Mouse (Mus musculus): Measurements from ENCODE around the gene Wnk1. TPM values are rescaled to one million over a fixed set of nuclear protein-coding genes. Genes with fewer than 3 reads are reported as not detected.

The Wnk1 gene
- total RNA-seq, 2 experiments from 2014 or later, result 266 to 271 TPM

DNA sequence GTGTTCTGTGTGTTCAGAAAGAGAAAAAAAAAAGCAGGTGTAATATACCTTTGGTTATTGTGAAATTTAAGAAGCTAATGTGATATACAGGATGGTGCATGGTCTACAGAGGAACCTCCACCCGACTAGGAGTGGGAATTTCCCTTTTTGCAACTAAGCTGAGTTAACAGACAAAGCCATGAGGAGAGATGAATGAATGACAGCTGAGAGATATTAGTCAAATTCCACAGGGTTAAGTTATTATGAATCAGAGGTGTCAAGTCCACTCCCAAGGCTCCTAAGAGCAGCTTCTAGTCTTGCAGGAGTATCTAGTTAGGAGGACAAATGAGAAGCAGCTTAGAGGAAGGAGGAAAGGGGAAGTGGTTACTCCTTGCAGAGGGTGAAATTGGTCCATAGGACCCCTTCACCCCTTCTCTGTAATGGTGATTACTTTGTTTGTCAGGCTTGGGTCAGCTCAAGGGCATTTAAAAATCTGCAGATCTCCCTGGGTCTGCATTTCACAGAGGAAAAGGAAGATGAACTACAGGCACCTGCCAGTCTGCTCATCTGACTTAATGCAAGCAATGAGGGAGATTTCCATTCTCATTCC is 4.3 kb upstream of the Wnk1 start:
- no peak for DNase-seq (ENCODE audit: low spot score in 2 of 2)

DNA sequence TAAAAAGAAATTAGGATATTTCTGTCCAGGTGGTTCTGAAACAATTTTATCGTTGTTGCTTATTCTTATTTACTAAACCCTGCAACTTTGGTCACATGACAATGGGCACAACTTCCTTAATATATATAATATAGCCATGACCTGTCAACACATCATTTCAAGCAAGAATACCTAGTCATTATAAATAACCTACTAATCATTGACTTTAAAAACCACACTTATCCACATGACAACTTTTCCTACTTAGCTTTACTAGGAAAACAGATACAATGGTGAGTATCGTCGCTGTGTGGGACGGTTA is 2.0 kb upstream of the Wnk1 start:
- DNase-seq (ENCODE audit: low spot score in 2 of 2), result no peak

DNA sequence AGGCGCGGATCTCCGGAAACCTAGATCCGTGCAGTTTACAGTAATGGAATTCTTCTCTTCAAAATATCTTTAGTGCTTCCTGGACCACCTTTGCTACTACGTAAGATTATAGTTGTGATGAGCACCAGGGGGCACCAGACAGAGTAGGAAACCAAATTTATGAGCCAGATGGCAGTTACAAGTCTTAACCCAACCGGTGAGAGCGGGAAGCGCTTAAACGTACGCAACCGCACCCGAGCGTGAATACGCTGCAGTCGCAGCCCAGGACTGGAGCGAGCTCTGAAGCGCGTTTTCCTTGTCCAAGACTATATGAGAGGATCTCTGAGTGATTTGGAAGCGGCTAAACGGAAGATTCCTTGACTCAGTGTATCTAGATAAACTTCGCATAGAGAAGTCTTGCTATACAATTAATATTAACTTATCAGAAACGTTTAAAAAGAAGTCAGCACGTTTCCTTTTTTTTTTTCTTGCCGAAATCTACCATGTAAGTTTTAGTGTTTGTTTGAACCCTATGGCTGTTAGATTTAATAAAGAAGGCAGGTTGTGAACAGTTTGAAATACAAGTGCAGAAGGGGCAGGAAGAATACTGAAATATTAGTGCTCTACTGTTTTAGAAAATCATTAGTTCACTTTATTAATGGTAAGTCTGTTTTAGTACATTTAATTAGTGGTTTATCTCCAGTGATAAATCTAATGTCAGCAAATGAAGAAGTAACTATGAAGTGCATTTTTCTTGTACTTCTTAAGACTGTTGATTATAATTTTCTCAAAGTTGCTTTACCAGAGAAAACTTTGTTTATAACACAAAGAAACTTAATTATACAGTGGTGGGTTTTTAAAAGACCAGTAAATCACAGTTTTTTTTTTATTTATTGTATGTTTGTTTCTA is 1.4 kb upstream of the Wnk1 start:
- peak; percentile 56 to 80 for DNase-seq (ENCODE audit: low spot score in 2 of 2)

DNA sequence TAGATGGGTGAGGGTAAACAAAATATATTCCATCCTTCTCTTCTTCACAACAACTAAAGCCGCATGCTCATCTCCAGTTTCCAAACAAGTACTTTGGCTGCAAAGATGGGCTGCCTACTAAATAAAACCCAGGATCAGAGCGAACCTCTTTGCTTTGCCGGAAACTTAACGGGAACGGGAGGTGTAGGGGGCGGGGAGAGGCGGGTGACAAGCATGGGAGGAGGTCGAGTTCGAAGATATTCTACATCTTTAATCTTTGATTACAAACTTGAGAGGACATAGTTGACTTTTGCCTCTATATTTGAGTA is 738 bp upstream of the Wnk1 start:
- peak in 1 of 2 experiments; percentile 35 for DNase-seq (ENCODE audit: low spot score in 2 of 2)

DNA sequence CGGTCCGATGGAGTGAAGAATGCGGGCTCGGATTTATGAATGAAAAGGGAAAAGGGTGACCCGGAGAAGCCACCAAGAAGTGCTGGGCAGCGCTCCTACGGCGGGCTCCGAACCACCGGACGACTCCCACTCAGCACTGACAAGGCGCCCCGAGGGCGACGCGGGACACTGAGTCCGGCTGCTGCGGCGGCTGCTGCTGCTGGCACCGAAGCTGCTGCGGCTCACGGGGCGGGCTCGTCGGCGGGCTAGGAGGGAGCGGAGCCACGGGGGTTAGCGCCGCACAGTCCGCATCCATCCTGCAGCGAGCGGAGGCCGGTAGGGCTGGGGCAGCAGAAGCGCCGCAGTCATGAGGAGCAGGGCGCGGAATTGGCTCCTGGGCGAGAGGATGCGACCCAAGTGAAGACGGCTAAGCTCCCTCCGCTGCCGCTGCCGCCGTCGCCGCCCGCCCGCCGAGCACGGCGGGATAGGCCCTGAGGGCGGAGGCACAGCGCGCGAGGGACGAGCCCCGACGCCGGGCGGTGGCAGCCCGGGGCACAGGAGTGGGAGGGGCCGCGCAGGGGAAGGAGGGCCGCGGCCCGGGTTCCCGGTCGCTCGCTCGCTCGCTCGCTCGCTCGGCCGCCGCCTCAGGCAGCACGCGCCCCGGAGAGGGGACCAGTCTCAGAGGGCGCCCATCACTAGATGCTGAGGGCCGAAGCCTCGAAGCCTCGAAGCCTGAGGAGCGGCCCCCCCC is 671 bp downstream of the Wnk1 start:
- peak; percentile 63 to 77 for DNase-seq (ENCODE audit: low spot score in 2 of 2)

DNA sequence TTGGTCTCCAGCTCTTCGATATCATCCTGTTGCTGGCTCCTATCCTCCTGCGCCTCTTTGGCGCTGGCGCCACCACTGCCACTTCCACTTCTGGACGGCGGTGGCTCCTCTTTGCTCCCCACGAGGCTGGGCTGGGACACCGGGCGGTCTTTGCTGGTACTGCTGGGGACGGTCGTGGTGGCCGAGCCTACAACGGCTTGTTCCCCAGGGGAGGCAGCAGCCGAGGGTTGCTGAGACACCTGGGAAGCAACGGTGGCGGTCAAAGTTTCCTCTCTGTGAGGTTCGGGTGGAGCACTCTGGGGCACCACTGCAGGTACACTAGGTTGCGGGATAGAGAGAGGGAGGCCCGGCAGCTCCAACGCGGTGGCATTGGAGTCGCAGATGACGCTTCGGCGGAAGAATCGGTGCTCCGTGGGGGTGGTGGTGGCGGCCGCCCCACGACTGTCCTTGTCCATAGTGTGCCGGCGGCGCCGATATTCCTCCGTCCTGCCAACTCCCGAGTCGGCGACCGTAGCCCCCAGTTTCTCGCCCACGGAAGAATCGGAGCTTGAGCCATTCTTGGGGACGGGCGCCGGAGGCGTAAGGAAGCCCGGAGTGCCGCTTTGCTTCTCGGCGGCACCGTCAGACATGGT is 1.4 kb downstream of the Wnk1 start:
- DNase-seq (ENCODE audit: low spot score in 2 of 2), result peak; percentile 56 to 71

DNA sequence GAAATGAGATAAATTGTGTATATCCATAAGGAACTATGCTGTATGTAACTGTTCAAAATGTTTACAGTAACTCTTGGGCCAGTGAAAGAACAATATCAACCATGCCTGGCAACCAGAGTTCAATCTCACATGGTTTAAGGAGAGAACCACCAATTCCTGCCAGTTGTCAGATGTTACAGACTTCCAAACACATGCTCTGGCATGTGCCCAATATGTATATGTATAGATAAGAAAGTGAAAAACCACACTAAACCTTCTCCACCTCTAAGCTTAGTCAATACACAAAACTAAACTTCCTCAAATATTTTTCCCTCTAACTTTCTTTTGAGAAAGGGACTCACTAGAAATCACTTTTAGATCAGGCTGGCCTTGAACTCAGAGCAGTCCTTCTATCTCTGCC is 13.9 kb downstream of the Wnk1 start:
- DNase-seq (ENCODE audit: low spot score in 2 of 2), result no peak

DNA sequence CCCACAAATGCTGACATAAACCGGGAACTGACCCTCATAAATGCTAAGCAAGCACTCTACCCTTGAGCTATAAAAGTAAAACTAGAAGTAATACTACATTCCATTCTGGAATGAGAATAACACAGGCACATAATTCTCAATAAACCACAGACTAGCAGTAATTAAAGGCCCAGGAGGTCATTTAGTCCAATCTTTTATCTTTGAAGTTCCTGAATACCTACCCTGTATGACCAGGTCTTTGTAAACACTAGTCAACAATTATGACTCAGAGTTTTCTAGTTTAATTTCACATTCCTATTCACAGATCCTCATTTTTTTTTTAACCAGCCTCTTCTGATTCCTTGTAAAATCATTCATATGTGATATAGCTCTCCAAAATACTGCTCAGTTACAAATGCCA is 14.7 kb downstream of the Wnk1 start:
- DNase-seq (ENCODE audit: low spot score in 2 of 2), result no peak

DNA sequence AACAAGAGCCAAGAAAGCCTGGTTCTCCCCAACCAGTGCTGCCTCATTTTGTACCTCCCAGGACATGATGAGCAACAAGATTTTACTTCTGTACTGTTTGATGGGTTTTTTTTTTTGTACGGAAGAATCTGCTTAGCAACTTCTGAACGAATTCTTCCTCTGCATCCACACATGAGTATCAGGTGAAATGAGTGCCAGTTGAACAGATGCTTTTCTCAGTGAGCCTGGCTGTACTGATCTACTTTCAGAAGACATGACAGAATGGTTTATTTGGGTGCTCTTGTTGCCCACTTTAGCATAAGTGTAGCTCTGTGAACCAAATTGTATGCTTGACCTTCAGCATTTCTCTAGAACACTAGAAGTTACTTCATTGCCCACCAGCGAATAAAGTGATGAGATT is 16.4 kb downstream of the Wnk1 start:
- no peak for DNase-seq (ENCODE audit: low spot score in 2 of 2)

DNA sequence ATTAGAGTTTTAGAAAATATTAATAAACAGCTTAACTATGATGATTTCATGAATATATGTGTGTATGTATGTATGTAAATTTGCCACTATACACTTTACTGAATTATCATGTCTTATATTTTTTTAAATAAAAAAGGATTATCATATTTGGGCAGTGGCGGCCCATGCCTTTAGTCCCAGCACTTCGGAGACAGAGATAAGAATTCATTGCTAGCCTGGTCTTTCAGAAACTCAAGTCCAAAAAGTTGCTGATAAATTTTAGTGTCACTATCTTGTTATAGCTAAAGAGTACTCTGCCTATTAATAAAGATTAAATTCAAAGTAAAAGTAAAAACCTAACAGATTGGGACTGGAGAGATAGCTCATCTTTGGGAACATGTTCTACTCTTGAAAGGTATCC is 18.8 kb downstream of the Wnk1 start:
- DNase-seq (ENCODE audit: low spot score in 2 of 2), result no peak

DNA sequence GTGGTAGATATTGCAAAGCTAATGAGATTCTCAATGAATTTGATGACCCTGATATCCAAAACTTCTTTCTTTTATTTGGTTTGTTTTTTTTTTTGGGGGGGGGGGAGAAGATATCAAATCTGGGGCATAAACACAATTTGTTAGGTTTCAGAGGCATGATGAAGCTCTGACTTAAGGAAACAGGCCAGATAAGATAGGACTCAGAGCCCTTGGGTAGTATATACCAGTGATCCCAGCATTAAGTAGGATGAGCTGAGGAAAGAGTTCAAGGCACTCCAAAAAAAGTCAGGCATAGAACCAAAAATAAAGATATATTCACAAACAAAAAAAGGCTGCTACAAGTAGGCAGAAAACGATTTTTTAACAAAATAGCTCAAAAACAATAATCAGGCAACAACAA is 25.3 kb downstream of the Wnk1 start:
- no peak for DNase-seq (ENCODE audit: low spot score in 2 of 2)

DNA sequence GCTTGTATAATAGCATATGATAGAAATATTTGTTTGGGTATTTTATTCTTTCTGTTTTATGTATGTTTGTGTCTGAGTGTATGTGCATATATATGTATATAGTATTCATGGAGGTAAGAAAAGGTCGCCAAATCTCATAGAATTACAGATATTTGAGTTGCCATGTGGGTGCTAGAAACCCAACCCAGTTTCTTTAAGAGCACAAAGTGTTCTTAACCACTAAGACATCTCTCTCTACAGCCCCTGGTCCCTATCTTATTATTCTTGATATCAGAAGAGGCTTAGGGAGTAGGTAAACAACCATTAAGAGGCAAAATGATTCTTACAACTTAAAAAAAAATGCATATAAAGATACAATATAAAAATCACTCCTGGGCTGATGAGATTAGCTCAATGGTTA is 27.0 kb downstream of the Wnk1 start:
- DNase-seq (ENCODE audit: low spot score in 2 of 2), result no peak

DNA sequence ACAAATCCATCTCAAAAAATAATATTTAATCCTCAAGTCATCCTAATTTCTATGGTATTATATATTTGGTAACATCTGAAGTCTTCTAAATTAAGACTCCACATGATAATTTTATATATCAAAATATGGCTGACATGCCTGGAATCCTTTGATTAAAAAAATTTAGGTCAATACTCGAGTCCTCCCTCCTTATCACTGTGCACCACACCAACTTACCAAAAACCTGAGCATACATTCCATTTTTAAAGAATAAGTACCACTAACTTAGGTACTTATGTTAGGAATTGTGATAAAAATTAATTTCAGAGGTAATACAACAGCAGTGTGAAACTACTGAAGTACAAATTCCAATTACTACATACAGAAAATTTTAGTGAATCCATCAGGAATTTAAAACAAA is 27.5 kb downstream of the Wnk1 start:
- no peak for DNase-seq (ENCODE audit: low spot score in 2 of 2)

DNA sequence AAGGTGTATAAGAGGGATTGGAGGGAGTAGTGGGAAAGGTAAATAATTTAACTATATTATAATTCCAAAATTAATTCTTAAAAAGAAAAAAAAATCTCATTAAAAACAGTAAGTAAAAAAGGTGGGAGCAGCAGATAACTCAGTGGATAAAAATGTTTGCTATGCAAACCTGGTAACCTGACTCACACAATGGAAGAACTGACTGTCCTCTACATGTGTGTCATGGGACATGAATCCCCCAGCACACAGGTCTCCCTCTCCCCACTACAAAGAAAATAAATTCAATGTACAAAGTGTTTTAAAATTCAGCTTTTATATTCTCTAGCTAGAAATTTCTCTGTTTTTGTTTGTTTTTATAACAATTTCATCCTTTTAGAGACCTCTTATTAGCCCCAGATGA is 27.9 kb downstream of the Wnk1 start:
- no peak for DNase-seq (ENCODE audit: low spot score in 2 of 2)

DNA sequence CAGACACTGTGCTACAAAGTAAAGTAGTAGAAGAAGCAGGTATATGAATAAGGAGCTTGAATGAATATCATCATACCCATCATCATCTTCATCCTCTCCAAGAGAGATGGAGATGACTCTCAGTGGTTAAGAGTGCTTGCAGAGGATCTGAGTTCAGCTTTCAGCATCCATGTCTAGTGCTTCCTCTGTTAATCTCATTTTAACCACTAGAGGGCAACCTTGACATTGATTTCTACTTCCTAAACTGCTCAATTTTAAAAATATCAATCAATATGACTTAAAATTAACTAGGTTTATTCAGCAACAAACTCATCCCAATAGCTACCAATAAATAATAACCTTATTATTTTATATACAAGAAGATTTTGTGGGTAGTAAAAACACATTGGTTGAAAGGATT is 36.8 kb downstream of the Wnk1 start:
- no peak for DNase-seq (ENCODE audit: low spot score in 2 of 2)

DNA sequence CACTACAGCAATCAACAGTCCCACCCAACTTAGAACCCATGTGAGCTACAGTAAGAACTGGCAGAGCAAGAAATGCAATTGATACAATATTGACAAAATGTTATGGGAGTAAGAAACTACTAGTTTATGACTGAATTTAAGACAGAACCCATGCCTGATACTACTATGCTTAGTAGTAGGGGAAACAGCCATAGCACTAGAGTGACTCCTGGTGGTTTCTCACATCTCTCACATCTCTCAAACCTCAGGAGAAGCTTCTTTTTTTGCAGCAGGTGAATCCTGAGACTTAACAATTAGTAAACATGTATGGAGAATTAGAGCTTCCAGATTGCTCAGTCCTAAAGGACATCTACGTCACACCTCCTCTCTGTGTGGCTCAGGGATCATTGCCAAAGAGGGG is 42.0 kb downstream of the Wnk1 start:
- no peak for DNase-seq (ENCODE audit: low spot score in 2 of 2)

DNA sequence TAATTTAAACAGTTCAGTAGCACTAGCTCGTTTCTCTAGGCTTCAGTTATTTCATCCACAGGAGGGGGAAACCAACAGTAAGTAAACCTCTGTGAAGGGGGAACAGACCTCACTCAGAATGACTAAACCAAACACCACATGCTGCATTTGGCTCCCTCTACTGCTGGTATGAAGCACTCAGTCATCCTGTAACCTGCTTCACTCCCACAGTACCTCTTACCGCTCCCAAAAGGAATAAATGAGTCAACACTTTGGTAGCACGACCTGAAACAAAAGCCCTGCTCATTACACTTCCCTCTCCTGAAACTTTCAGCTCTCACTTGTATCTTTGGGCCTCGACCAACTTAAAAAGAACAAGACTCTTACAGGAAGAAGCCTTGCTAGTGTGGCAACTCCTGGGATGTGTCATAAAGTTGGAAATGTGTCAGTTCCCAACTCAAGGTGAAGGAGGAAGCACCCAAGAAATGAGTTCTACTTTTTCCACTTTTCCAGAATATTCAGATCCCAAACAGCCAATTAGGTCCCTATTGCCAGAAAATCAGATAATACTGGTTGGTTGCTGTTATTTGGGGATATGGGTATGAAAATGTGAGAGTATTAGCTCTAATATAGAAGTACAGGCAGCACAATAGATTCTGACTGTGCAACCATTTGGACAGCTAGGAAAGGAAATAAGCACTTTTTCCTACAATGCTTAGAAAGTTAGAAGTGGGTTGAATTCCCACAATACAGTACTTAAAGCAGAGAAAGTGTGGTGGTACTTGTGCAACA is 114.1 kb downstream of the Wnk1 start:
- no peak for DNase-seq (ENCODE audit: low spot score in 2 of 2)

DNA sequence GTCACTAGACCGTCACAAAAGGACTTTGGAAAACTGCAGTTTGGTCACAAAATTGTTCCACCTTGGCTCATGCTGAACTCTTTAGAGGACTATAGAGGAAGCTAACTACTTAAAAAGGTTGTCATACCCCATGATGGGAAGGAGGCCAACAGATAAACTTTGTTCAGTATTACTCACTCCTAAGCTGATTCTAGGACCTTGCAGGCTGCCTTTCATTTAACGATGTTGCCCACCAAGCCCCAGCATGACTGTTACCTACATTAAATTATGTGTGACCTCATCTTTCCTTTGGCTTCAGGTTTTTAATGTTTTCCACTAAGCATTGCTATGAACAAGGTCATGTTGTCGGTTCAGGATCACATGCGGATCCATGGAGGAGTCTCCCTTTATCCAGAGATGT is 115.9 kb downstream of the Wnk1 start:
- no peak for DNase-seq (ENCODE audit: low spot score in 2 of 2)

DNA sequence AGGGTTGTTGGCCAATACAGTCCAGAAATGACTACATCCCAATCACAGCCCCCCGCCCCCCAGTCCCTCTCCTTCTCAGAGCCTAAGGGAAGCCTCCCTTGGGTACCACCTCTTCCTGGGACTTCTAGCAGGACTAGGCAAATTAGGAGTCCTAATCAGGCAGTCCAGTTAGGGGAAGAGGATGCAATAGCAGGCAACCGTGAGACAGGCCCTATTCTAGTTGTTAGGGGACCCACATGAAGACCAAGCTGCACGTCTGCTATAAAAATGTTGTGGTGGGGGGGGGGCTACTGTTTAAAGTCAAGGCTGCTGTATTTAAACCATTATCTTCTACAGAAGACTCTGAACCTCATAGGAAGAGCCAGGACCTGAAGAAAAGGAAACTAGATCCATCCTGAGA is 116.3 kb downstream of the Wnk1 start:
- no peak for DNase-seq (ENCODE audit: low spot score in 2 of 2)

DNA sequence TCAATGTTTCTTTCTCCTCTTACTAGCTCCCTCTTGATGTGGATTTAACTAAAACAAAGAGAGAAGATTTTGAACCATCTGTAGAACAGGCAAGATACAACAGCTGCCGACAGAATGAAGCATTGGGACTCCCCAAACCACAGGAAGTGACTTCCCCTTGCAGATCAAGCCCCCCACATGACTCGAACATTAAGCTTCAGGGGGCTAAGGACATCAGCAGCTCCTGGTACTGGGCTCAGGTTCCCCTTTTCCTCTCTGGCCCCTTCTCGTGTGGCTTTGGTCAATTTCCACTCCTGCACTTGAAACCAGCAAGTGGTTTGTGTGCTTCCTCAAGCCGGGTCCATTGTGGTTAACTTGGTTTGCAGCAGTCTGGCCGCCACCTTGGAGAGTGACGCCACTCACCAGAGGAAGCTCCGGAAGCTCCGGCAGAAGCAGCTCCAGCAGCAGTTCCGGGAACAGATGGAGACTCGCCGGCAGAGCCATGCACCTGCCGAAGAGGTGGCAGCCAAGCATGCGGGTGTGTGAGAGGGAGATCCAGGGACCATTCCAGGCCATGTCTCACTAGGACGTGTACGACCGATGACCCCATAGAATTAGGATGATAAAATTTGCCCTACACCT is 119.8 kb downstream of the Wnk1 start:
- no peak for DNase-seq (ENCODE audit: low spot score in 2 of 2)

DNA sequence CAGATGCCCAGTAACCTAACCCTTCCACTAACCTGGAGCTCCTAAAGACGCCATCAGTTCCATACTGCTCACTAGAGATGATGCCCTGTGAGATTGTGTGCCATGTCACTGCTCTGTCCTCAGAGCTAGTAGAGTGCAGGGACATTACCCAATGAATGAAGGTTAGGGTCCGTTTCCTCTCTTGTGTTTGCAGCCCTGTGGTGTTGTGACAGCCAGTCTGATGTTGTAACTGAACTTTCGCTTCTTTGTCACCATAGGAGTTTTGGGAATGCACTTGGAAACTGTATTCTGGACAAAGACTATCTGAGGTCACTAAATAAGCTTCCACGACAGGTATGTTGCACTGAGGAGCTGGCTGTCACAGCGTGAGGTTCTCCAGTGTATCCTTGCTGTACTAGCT is 122.8 kb downstream of the Wnk1 start:
- DNase-seq (ENCODE audit: low spot score in 2 of 2), result no peak
